Mouse (Mus musculus) naive thymus-derived CD4-positive, alpha-beta T cell, adult 2 months (primary cell): ENCODE measurements around the gene Adamts6.

Experiments used
- DNase-seq: peaks from one replicate; pipeline ENCODE4 v3.0.0-alpha.2; 2011; ENCODE audit warnings: low read depth

Adamts6 gene

GRCm38 (mm10) chr13:104516766-104517364 is 229.2 kb downstream of the Adamts6 start:
- no peak for DNase-seq

GRCm38 (mm10) chr13:104517638-104518311 is 230.1 kb downstream of the Adamts6 start:
- no peak for DNase-seq

GRCm38 (mm10) chr13:104518312-104519005 is 230.8 kb downstream of the Adamts6 start:
- DNase-seq: no peak

- no peak for DNase-seq
Observed at GRCm38 (mm10) chr13:104519006-104519695, 231.5 kb downstream of the Adamts6 start.

- no peak for DNase-seq
Observed at GRCm38 (mm10) chr13:104519981-104520380, 232.3 kb downstream of the Adamts6 start.

- DNase-seq: no peak
Observed at GRCm38 (mm10) chr13:104520461-104520860, 232.8 kb downstream of the Adamts6 start.

- DNase-seq: no peak
Observed at GRCm38 (mm10) chr13:104521532-104521931, 233.9 kb downstream of the Adamts6 start.

GRCm38 (mm10) chr13:104525656-104526055 is 238.0 kb downstream of the Adamts6 start:
- no peak for DNase-seq

GRCm38 (mm10) chr13:104529238-104529637 is 241.6 kb downstream of the Adamts6 start:
- no peak for DNase-seq

GRCm38 (mm10) chr13:104531841-104532240 is 244.2 kb downstream of the Adamts6 start:
- no peak for DNase-seq

GRCm38 (mm10) chr13:104532723-104533122 is 245.1 kb downstream of the Adamts6 start:
- DNase-seq: no peak

GRCm38 (mm10) chr13:104533806-104534495 is 246.3 kb downstream of the Adamts6 start:
- no peak for DNase-seq

- no peak for DNase-seq
Observed at GRCm38 (mm10) chr13:104540861-104541398, 253.3 kb downstream of the Adamts6 start.

- no peak for DNase-seq
Observed at GRCm38 (mm10) chr13:104542123-104542758, 254.6 kb downstream of the Adamts6 start.

GRCm38 (mm10) chr13:104542759-104543141 is 255.1 kb downstream of the Adamts6 start:
- no peak for DNase-seq
